Mouse (Mus musculus) spleen, postnatal 36 days (tissue): Measurements from ENCODE around the gene Nck1.

Experiments used
- DNase-seq, 2 experiments: peaks; one replicate each; pipeline ENCODE4 v3.0.0; 2022; ENCODE audit warnings: low spot score in 2 of 2, mixed read lengths in 1 of 2

Gene Nck1

GRCm38 (mm10) chr9:100545715-100546593 lies at the start of gene Nck1:
Gene Nck1, minus strand, starts transcription at chr9:100546134.
- DNase-seq = peak; percentile 98 to 99

GRCm38 (mm10) chr9:100590462-100590861 lies 44.5 kb upstream of the Nck1 start:
- DNase-seq = no peak

GRCm38 (mm10) chr9:100584031-100584430 lies 38.1 kb upstream of the Nck1 start:
- no peak for DNase-seq

- DNase-seq = no peak
Observed at GRCm38 (mm10) chr9:100582883-100583575, 37.1 kb upstream of the Nck1 start.

GRCm38 (mm10) chr9:100581543-100582492 lies 35.9 kb upstream of the Nck1 start:
- no peak for DNase-seq

- no peak for DNase-seq
Observed at GRCm38 (mm10) chr9:100580196-100580740, 34.3 kb upstream of the Nck1 start.

- no peak for DNase-seq
Observed at GRCm38 (mm10) chr9:100573942-100574341, 28.0 kb upstream of the Nck1 start.

GRCm38 (mm10) chr9:100573300-100573699 lies 27.4 kb upstream of the Nck1 start:
- no peak for DNase-seq

GRCm38 (mm10) chr9:100571511-100571910 lies 25.6 kb upstream of the Nck1 start:
- no peak for DNase-seq

GRCm38 (mm10) chr9:100570626-100571233 lies 24.8 kb upstream of the Nck1 start, which contains the start of gene Slc35g2:
Gene Slc35g2, minus strand, starts transcription at chr9:100571090.
- no peak for DNase-seq

GRCm38 (mm10) chr9:100569798-100570625 lies 24.1 kb upstream of the Nck1 start:
- no peak for DNase-seq

GRCm38 (mm10) chr9:100560251-100560890 lies 14.4 kb upstream of the Nck1 start:
- DNase-seq = no peak

GRCm38 (mm10) chr9:100558991-100559390 lies 13.1 kb upstream of the Nck1 start:
- DNase-seq = no peak

GRCm38 (mm10) chr9:100558023-100558573 lies 12.2 kb upstream of the Nck1 start:
- DNase-seq = no peak

- DNase-seq = no peak
Observed at GRCm38 (mm10) chr9:100555686-100556085, 9.8 kb upstream of the Nck1 start.

- DNase-seq = peak in 1 of 2 experiments; percentile 24
Observed at GRCm38 (mm10) chr9:100548313-100548712, 2.4 kb upstream of the Nck1 start.

GRCm38 (mm10) chr9:100546594-100546910 lies 618 bp upstream of the Nck1 start:
- DNase-seq = no peak

GRCm38 (mm10) chr9:100544948-100545714 lies 803 bp downstream of the Nck1 start:
- DNase-seq = peak in 1 of 2 experiments; percentile 71
